Mouse (Mus musculus): Measurements from ENCODE around the gene Map3k5. TPM values are rescaled to one million over a fixed set of nuclear protein-coding genes. Genes with fewer than 3 reads are reported as not detected.

The Map3k5 gene
- polyA plus RNA-seq, 1 experiment from 2014 or later: 1.4 TPM

GRCm38 (mm10) chr10:20056859-20057644 is 122.8 kb downstream of the Map3k5 start:
- ATAC-seq (ENCODE audit: insufficient read depth, low FRiP score, low TSS enrichment): no peak
- 93% methylated on average over 14 of the region's 14 CpGs for WGBS
- DNase-seq (ENCODE audit: low spot score): no peak

GRCm38 (mm10) chr10:20058031-20058430 is 123.8 kb downstream of the Map3k5 start:
- Histone ChIP-seq H3K27ac (ENCODE audit: low read depth, low read length) (no peak overlapping the region), H3K36me3 (ENCODE audit: control insufficient read depth, insufficient read depth, low read length) (no peaks in the 10 kb centered on the region), H3K4me3 (ENCODE audit: low read depth, low read length) (no peak overlapping the region), H3K27me3 (ENCODE audit: control insufficient read depth, insufficient read depth, low read length) (no peaks in the 10 kb centered on the region), H3K4me1 (ENCODE audit: control insufficient read depth, insufficient read depth, low read length) (no peaks in the 10 kb centered on the region), H3K9me3 (ENCODE audit: control insufficient read depth, low read length) (no peaks in the 10 kb centered on the region), H3K4me2 (ENCODE audit: low read depth) (no peak overlapping the region), H3K9ac (ENCODE audit: low read length) (no peak overlapping the region)
- ATAC-seq (ENCODE audit: insufficient read depth, low FRiP score, low TSS enrichment) (no peak), DNase-seq (ENCODE audit: low spot score) (no peak)
- 95% methylated on average over 10 of the region's 10 CpGs for WGBS

More at GRCm38 (mm10) chr10:20056859-20057644, 122.8 kb downstream of the Map3k5 start:
- Histone ChIP-seq H3K9me3 (ENCODE audit: control insufficient read depth, low read length) (no peaks in the 10 kb centered on the region), H3K4me3 (ENCODE audit: low read depth, low read length) (no peak overlapping the region), H3K4me2 (ENCODE audit: low read depth) (no peak overlapping the region), H3K9ac (ENCODE audit: low read length) (no peak overlapping the region), H3K4me1 (ENCODE audit: control insufficient read depth, insufficient read depth, low read length) (no peaks in the 10 kb centered on the region), H3K27ac (ENCODE audit: low read depth, low read length) (no peak overlapping the region), H3K36me3 (ENCODE audit: control insufficient read depth, insufficient read depth, low read length) (no peaks in the 10 kb centered on the region), H3K27me3 (ENCODE audit: control insufficient read depth, insufficient read depth, low read length) (no peaks in the 10 kb centered on the region)

GRCm38 (mm10) chr10:20058841-20059240 is 124.6 kb downstream of the Map3k5 start:
- H3K9ac ChIP-seq (ENCODE audit: low read length): no peak overlapping the region
- DNase-seq (ENCODE audit: low spot score) (no peak), ATAC-seq (ENCODE audit: insufficient read depth, low FRiP score, low TSS enrichment) (no peak)
- H3K4me1 ChIP-seq (ENCODE audit: control insufficient read depth, insufficient read depth, low read length): no peaks in the 10 kb centered on the region
- no peaks in the 10 kb centered on the region for H3K9me3 ChIP-seq (ENCODE audit: control insufficient read depth, low read length)
- H3K4me2 ChIP-seq (ENCODE audit: low read depth): no peak overlapping the region
- no peak overlapping the region for H3K27ac ChIP-seq (ENCODE audit: low read depth, low read length)
- 85% methylated on average over 10 of the region's 10 CpGs for WGBS
- no peaks in the 10 kb centered on the region for H3K27me3 ChIP-seq (ENCODE audit: control insufficient read depth, insufficient read depth, low read length)
- no peak overlapping the region for H3K4me3 ChIP-seq (ENCODE audit: low read depth, low read length)
- H3K36me3 ChIP-seq (ENCODE audit: control insufficient read depth, insufficient read depth, low read length): no peaks in the 10 kb centered on the region

GRCm38 (mm10) chr10:20060320-20060970 is 126.2 kb downstream of the Map3k5 start:
- Histone ChIP-seq H3K27me3 (ENCODE audit: control insufficient read depth, insufficient read depth, low read length) (no peaks in the 10 kb centered on the region), H3K4me1 (ENCODE audit: control insufficient read depth, insufficient read depth, low read length) (no peaks in the 10 kb centered on the region), H3K9me3 (ENCODE audit: control insufficient read depth, low read length) (no peaks in the 10 kb centered on the region), H3K36me3 (ENCODE audit: control insufficient read depth, insufficient read depth, low read length) (no peaks in the 10 kb centered on the region), H3K27ac (ENCODE audit: low read depth, low read length) (no peak overlapping the region), H3K9ac (ENCODE audit: low read length) (no peak overlapping the region), H3K4me2 (ENCODE audit: low read depth) (no peak overlapping the region), H3K4me3 (ENCODE audit: low read depth, low read length) (no peak overlapping the region)
- 82% methylated on average over 15 of the region's 15 CpGs for WGBS
- no peak for ATAC-seq (ENCODE audit: insufficient read depth, low FRiP score, low TSS enrichment)
- DNase-seq (ENCODE audit: low spot score): no peak

GRCm38 (mm10) chr10:20064556-20065207 is 130.4 kb downstream of the Map3k5 start:
- ATAC-seq (ENCODE audit: insufficient read depth, low FRiP score, low TSS enrichment) (no peak), DNase-seq (ENCODE audit: low spot score) (no peak)
- Histone ChIP-seq H3K9ac (ENCODE audit: low read length) (no peak overlapping the region), H3K36me3 (ENCODE audit: control insufficient read depth, insufficient read depth, low read length) (no peaks in the 10 kb centered on the region), H3K4me3 (ENCODE audit: low read depth, low read length) (no peak overlapping the region), H3K27me3 (ENCODE audit: control insufficient read depth, insufficient read depth, low read length) (no peaks in the 10 kb centered on the region), H3K27ac (ENCODE audit: low read depth, low read length) (no peak overlapping the region), H3K4me1 (ENCODE audit: control insufficient read depth, insufficient read depth, low read length) (no peaks in the 10 kb centered on the region), H3K9me3 (ENCODE audit: control insufficient read depth, low read length) (no peaks in the 10 kb centered on the region), H3K4me2 (ENCODE audit: low read depth) (no peak overlapping the region)
- 78% methylated on average over 9 of the region's 9 CpGs for WGBS

GRCm38 (mm10) chr10:20066069-20066665 is 131.9 kb downstream of the Map3k5 start:
- Histone ChIP-seq H3K4me3 (ENCODE audit: low read depth, low read length) (no peak overlapping the region), H3K4me1 (ENCODE audit: control insufficient read depth, insufficient read depth, low read length) (no peaks in the 10 kb centered on the region), H3K9me3 (ENCODE audit: control insufficient read depth, low read length) (no peaks in the 10 kb centered on the region), H3K4me2 (ENCODE audit: low read depth) (no peak overlapping the region), H3K27me3 (ENCODE audit: control insufficient read depth, insufficient read depth, low read length) (no peaks in the 10 kb centered on the region), H3K27ac (ENCODE audit: low read depth, low read length) (no peak overlapping the region), H3K36me3 (ENCODE audit: control insufficient read depth, insufficient read depth, low read length) (no peaks in the 10 kb centered on the region), H3K9ac (ENCODE audit: low read length) (no peak overlapping the region)
- DNase-seq (ENCODE audit: low spot score) (no peak), ATAC-seq (ENCODE audit: insufficient read depth, low FRiP score, low TSS enrichment) (no peak)
- WGBS: 89% methylated on average over 1 of the region's 1 CpGs

GRCm38 (mm10) chr10:20069771-20070460 is 135.6 kb downstream of the Map3k5 start:
- H3K27ac ChIP-seq (ENCODE audit: low read depth, low read length): no peak overlapping the region
- DNase-seq (ENCODE audit: low spot score) (no peak), ATAC-seq (ENCODE audit: insufficient read depth, low FRiP score, low TSS enrichment) (no peak)
- H3K4me2 ChIP-seq (ENCODE audit: low read depth): no peak overlapping the region
- no peaks in the 10 kb centered on the region for H3K9me3 ChIP-seq (ENCODE audit: control insufficient read depth, low read length)
- no peak overlapping the region for H3K4me3 ChIP-seq (ENCODE audit: low read depth, low read length)
- H3K27me3 ChIP-seq (ENCODE audit: control insufficient read depth, insufficient read depth, low read length): no peaks in the 10 kb centered on the region
- WGBS: 93% methylated on average over 11 of the region's 11 CpGs
- no peak overlapping the region for H3K9ac ChIP-seq (ENCODE audit: low read length)
- no peaks in the 10 kb centered on the region for H3K4me1 ChIP-seq (ENCODE audit: control insufficient read depth, insufficient read depth, low read length)
- no peaks in the 10 kb centered on the region for H3K36me3 ChIP-seq (ENCODE audit: control insufficient read depth, insufficient read depth, low read length)

GRCm38 (mm10) chr10:20070576-20071109 is 136.4 kb downstream of the Map3k5 start:
- Histone ChIP-seq H3K9ac (ENCODE audit: low read length) (no peak overlapping the region), H3K4me3 (ENCODE audit: low read depth, low read length) (no peak overlapping the region), H3K27ac (ENCODE audit: low read depth, low read length) (no peak overlapping the region), H3K36me3 (ENCODE audit: control insufficient read depth, insufficient read depth, low read length) (no peaks in the 10 kb centered on the region), H3K27me3 (ENCODE audit: control insufficient read depth, insufficient read depth, low read length) (no peaks in the 10 kb centered on the region), H3K9me3 (ENCODE audit: control insufficient read depth, low read length) (no peaks in the 10 kb centered on the region), H3K4me1 (ENCODE audit: control insufficient read depth, insufficient read depth, low read length) (no peaks in the 10 kb centered on the region), H3K4me2 (ENCODE audit: low read depth) (no peak overlapping the region)
- DNase-seq (ENCODE audit: low spot score) (no peak), ATAC-seq (ENCODE audit: insufficient read depth, low FRiP score, low TSS enrichment) (no peak)
- WGBS: 85% methylated on average over 14 of the region's 14 CpGs

Data from neural tube, embryonic 11.5 days (tissue).